Comparison of ENCODE assay signal across 9 mouse cellular contexts in the genomic region with DNA sequence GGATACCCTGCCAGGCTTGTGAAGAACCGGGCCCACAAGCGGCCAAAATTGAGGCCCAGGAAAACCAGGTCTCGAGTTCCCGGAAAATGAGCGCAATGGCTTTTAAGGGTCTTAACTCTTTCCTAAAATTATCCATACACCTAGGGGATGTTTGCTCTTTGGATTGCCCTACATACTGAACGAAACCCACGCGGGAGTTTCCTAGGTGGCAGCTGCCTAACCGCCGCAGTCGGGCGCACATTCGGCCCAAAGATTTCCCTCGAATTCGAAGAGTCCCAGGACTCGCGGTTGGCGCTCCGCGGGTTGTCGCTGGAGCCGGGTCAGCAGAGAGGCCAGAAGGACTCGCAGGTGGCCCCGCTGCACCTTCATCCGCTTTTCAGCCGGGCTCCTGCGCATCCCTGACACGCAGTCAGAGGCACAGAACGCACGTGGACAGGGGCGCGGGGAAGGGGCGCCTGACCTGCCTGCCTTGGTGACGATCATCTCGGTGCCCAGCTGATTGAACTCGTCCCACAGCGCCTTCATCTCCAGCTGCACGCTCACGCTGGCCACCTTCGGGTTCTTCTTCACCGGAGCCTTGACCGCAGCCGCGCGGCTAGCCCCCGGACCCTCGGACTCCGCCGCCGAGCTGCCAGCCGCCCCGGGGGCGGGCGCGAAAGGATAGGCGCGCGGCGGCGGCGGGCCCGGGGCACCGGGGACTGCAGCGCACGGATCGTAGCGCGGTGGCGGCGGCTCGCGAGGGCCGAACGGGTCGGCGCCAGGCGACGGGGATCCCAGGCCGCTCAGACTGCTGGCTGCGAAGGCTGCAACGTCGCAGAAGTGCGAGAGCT. TPM values are rescaled to one million over a fixed set of nuclear protein-coding genes. Genes with fewer than 3 reads are reported as not detected.
DNase-seq lines count a peak whose midpoint lies in the region; ATAC-seq lines count a peak whose summit lies in the region.
"Had no signal": no experiment of that assay in that cellular context is flagged by ENCODE, and none has a peak within 500 bp of the region (broad histone marks: within the 10 kb centered on the region; RNA-seq: fewer than 3 reads in every experiment).

No protein-coding gene starts in this region.

- no peak for ATAC-seq in heart, embryonic 14.5 days (ENCODE audit: insufficient number of reproducible peaks, insufficient read depth, low FRiP score, low read depth)
- no peak for ATAC-seq in hindbrain, embryonic 12.5 days (ENCODE audit: low FRiP score)
- ATAC-seq in midbrain, embryonic 14.5 days (ENCODE audit: low FRiP score, low TSS enrichment), result no peak

- H3K9ac ChIP-seq in heart, embryonic 14.5 days (ENCODE audit: low read length), result peak overlapping the region; percentile 38
- H3K9ac ChIP-seq in hindbrain, embryonic 12.5 days, result peak overlapping the region; percentile 64
- H3K9ac ChIP-seq in midbrain, embryonic 14.5 days (replicated peaks; ENCODE audit: low read length), result no peak overlapping the region; the same call in 1 of the 2 replicates

- no peak overlapping the region for H3K27ac ChIP-seq in heart, embryonic 14.5 days (replicated peaks in 1 of 2; ENCODE audit: control insufficient read depth in 1 of 2, insufficient read depth in 1 of 2, low read depth in 2 of 2, low read length in 2 of 2)
- H3K27ac ChIP-seq in brown adipose tissue, adult 24 weeks (replicated peaks; ENCODE audit: low read depth, low read length), result no peak overlapping the region
- H3K27ac ChIP-seq in hindbrain, embryonic 12.5 days, result peak overlapping the region; percentile 72; the same call in 1 of the 2 replicates
- H3K27ac ChIP-seq in midbrain, embryonic 14.5 days (replicated peaks; ENCODE audit: low read depth, low read length), result no peak overlapping the region
- H3K27ac ChIP-seq: macrophage had no signal

- peaks cover 15 to 46% of the 10 kb centered on the region in 2 experiments; a peak in 3 of 4 replicates for H3K4me1 ChIP-seq in heart, embryonic 14.5 days (ENCODE audit: control insufficient read depth in 2 of 2, insufficient read depth in 2 of 2, low read length in 2 of 2)
- H3K4me1 ChIP-seq in brown adipose tissue, adult 24 weeks (ENCODE audit: control insufficient read depth, insufficient read depth, insufficient read length, low read length), result no peaks in the 10 kb centered on the region; the same call in none of the 2 replicates
- H3K4me1 ChIP-seq in hindbrain, embryonic 12.5 days, result peaks cover 50% of the 10 kb centered on the region
- peaks cover 17% of the 10 kb centered on the region for H3K4me1 ChIP-seq in midbrain, embryonic 14.5 days (ENCODE audit: control insufficient read depth, insufficient read depth, low read length)

- 3% methylated on average over 80 of the region's 83 CpGs for WGBS in heart, embryonic 14.5 days
- WGBS in hindbrain, embryonic 12.5 days, result under 1% methylated on average over 82 of the region's 83 CpGs
- WGBS in midbrain, embryonic 14.5 days, result under 1% methylated on average over 83 of the region's 83 CpGs

- peaks cover 100% of the 10 kb centered on the region for H3K27me3 ChIP-seq in heart, embryonic 14.5 days (ENCODE audit: control insufficient read depth, insufficient read depth, low read length)
- peaks cover 99% of the 10 kb centered on the region for H3K27me3 ChIP-seq in hindbrain, embryonic 12.5 days
- H3K27me3 ChIP-seq in midbrain, embryonic 14.5 days (ENCODE audit: control insufficient read depth, insufficient read depth, low read length), result peaks cover 95% of the 10 kb centered on the region

- peak overlapping the region; percentile 76 for H3K4me2 ChIP-seq in heart, embryonic 14.5 days (ENCODE audit: low read length)
- H3K4me2 ChIP-seq in hindbrain, embryonic 12.5 days (replicated peaks), result peak overlapping the region; percentile 62
- peak overlapping the region; percentile 52 for H3K4me2 ChIP-seq in midbrain, embryonic 14.5 days (ENCODE audit: low read length)

- no peak for DNase-seq in heart, adult 9 months (ENCODE audit: low spot score in 2 of 2)
- DNase-seq in midbrain, embryonic 14.5 days, result no peak
- no peak for DNase-seq in left cerebral cortex, postnatal 4 days
- no peak for DNase-seq in T-cell, adult 2 months (ENCODE audit: low spot score)
- DNase-seq in adrenal gland, adult (ENCODE audit: inconsistent age in 2 of 2, low spot score in 1 of 2), result no peak

- intact Hi-C loops in left cerebral cortex, postnatal 4 days (cut with DNase I), result loop anchor here (10.0 kb wide), 1 partner anchor 141 kb away; no protein-coding TSS in a partner anchor

- H3K36me3 ChIP-seq in heart, embryonic 14.5 days (ENCODE audit: control insufficient read depth, insufficient read depth, low read length), result no peaks in the 10 kb centered on the region
- no peaks in the 10 kb centered on the region for H3K36me3 ChIP-seq in hindbrain, embryonic 12.5 days
- H3K36me3 ChIP-seq in midbrain, embryonic 14.5 days (ENCODE audit: control insufficient read depth, insufficient read depth, low read length), result no peaks in the 10 kb centered on the region

- H3K9me3 ChIP-seq in heart, embryonic 14.5 days (ENCODE audit: control insufficient read depth, low read length), result no peaks in the 10 kb centered on the region
- no peaks in the 10 kb centered on the region for H3K9me3 ChIP-seq in hindbrain, embryonic 12.5 days (replicated peaks)
- no peaks in the 10 kb centered on the region for H3K9me3 ChIP-seq in midbrain, embryonic 14.5 days (ENCODE audit: control insufficient read depth, low read length)

- H3K4me3 ChIP-seq in heart, embryonic 14.5 days (ENCODE audit: control insufficient read depth in 1 of 2, insufficient read depth in 1 of 2, low read depth in 1 of 2, low read length in 2 of 2), result peak overlapping the region; percentile 25 to 44
- H3K4me3 ChIP-seq in brown adipose tissue, adult 24 weeks (ENCODE audit: insufficient read depth, low read depth, low read length), result peak overlapping the region; percentile 46
- H3K4me3 ChIP-seq in hindbrain, embryonic 12.5 days, result peak overlapping the region; percentile 42
- peak overlapping the region; percentile 28 for H3K4me3 ChIP-seq in midbrain, embryonic 14.5 days (replicated peaks; ENCODE audit: low read depth, low read length)

RNA-seq across cellular contexts. Expression of a gene that starts 4.2 kb away (rescaled TPM):
- polyA plus RNA-seq in heart, embryonic 14.5 days (2014; fragmentation: Nextera tagmentation; extraction: Ambion mirVana), result 0.20 and 0.80 TPM in 2 replicates
- not detected in 2 replicates for polyA plus RNA-seq in brown adipose tissue, adult 24 weeks (2012; ENCODE audit: insufficient read depth, insufficient read length, missing spikeins)
- polyA plus RNA-seq in hindbrain, embryonic 12.5 days (2016; fragmentation: Nextera tagmentation; extraction: Ambion mirVana), result 15.4 and 15.5 TPM in 2 replicates
- polyA plus RNA-seq in midbrain, embryonic 14.5 days (2014; fragmentation: Nextera tagmentation; extraction: Ambion mirVana), result 0.27 and 0.34 TPM in 2 replicates
- 1 to 10 TPM; 1.2 TPM for total RNA-seq in left cerebral cortex, postnatal 4 days (2021)
- polyA plus RNA-seq: macrophage had no signal

RNA-seq across cellular contexts. Expression of a gene that starts 35.9 kb away (rescaled TPM):
- 3.4 and 4.5 TPM in 2 replicates for polyA plus RNA-seq in heart, embryonic 14.5 days (2014; fragmentation: Nextera tagmentation; extraction: Ambion mirVana)
- polyA plus RNA-seq in brown adipose tissue, adult 24 weeks (2012; ENCODE audit: insufficient read depth, insufficient read length, missing spikeins), result 1.0 TPM in 1 of 2 replicates, not detected in the other
- 10.1 and 11.1 TPM in 2 replicates for polyA plus RNA-seq in hindbrain, embryonic 12.5 days (2016; fragmentation: Nextera tagmentation; extraction: Ambion mirVana)
- 14.7 and 14.9 TPM in 2 replicates for polyA plus RNA-seq in midbrain, embryonic 14.5 days (2014; fragmentation: Nextera tagmentation; extraction: Ambion mirVana)
- total RNA-seq in left cerebral cortex, postnatal 4 days (2021), result 10 to 100 TPM; 10.1 to 11.9 TPM

RNA-seq across cellular contexts. Expression of a gene that starts 39.9 kb away (rescaled TPM):
- 0.97 and 1.1 TPM in 2 replicates for polyA plus RNA-seq in heart, embryonic 14.5 days (2014; fragmentation: Nextera tagmentation; extraction: Ambion mirVana)
- polyA plus RNA-seq in brown adipose tissue, adult 24 weeks (2012; ENCODE audit: insufficient read depth, insufficient read length, missing spikeins), result not detected in 2 replicates
- 12.6 and 13.5 TPM in 2 replicates for polyA plus RNA-seq in hindbrain, embryonic 12.5 days (2016; fragmentation: Nextera tagmentation; extraction: Ambion mirVana)
- 9.9 and 15.2 TPM in 2 replicates for polyA plus RNA-seq in midbrain, embryonic 14.5 days (2014; fragmentation: Nextera tagmentation; extraction: Ambion mirVana)
- total RNA-seq in left cerebral cortex, postnatal 4 days (2021), result 100 to 1,000 TPM; 107 to 111 TPM
- polyA plus RNA-seq: macrophage had no signal

RNA-seq across cellular contexts. Expression of a gene that starts 43.5 kb away (rescaled TPM):
- 5.8 and 7.3 TPM in 2 replicates for polyA plus RNA-seq in heart, embryonic 14.5 days (2014; fragmentation: Nextera tagmentation; extraction: Ambion mirVana)
- 3.3 and 7.1 TPM in 2 replicates for polyA plus RNA-seq in brown adipose tissue, adult 24 weeks (2012; ENCODE audit: insufficient read depth, insufficient read length, missing spikeins)
- polyA plus RNA-seq in hindbrain, embryonic 12.5 days (2016; fragmentation: Nextera tagmentation; extraction: Ambion mirVana), result 98.7 and 105 TPM in 2 replicates
- 175 and 200 TPM in 2 replicates for polyA plus RNA-seq in midbrain, embryonic 14.5 days (2014; fragmentation: Nextera tagmentation; extraction: Ambion mirVana)
- total RNA-seq in left cerebral cortex, postnatal 4 days (2021), result 100 to 1,000 TPM; 555 to 571 TPM
